Mouse (Mus musculus) embryonic fibroblast, embryonic 13.5 days (primary cell): ENCODE measurements around the gene Rem1.

Source experiments
- CTCF ChIP-seq: IDR thresholded peaks from 2 replicates; pipeline ENCODE4 v1.5.1; 2011; ENCODE audit warnings: mild to moderate bottlenecking, control low read depth, low read length, moderate library complexity, borderline replicate concordance; ENCODE audit not compliant: insufficient read depth
- POLR2A ChIP-seq: IDR thresholded peaks from 2 replicates; pipeline ENCODE4 v1.6.1; 2011; ENCODE audit warnings: low read depth, mild to moderate bottlenecking, control low read depth, low read length, moderate library complexity

DNA sequence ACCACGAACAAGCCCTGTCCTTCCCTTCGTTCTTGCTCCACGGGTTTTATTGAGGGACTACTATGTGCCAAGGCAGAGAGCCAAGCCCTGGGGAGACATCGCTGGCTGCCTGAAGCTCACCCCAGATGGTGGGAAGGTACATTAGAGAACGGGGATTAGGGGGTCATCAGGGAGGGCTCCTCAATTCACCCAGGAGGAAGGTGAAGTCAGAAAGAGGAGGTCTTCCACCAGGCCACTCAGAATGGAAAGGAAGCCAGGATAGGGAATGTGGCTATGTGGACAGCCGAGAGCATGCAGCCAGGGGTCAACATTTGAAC lies 10.2 kb downstream of the Rem1 start:
- TF ChIP-seq CTCF (no peak), POLR2A (no peak)
